Mouse (Mus musculus): ENCODE measurements around the gene Eva1a. TPM values are rescaled to one million over a fixed set of nuclear protein-coding genes. Genes with fewer than 3 reads are reported as not detected.

Gene Eva1a
- polyA plus RNA-seq, 1 experiment from 2014 or later: 5.2 TPM

- no peaks in the 10 kb centered on the region for H3K4me1 ChIP-seq (replicated peaks)
- H3K4me3 ChIP-seq: no peak overlapping the region
- H3K4me2 ChIP-seq: no peak overlapping the region
- WGBS: 64% methylated on average over 8 of the region's 8 CpGs
- no peaks in the 10 kb centered on the region for H3K9me3 ChIP-seq (replicated peaks)
- ATAC-seq (replicated peaks; ENCODE audit: insufficient number of reproducible peaks, insufficient read depth, low FRiP score, low read depth): peak; percentile 77
- no peaks in the 10 kb centered on the region for H3K36me3 ChIP-seq
- peak overlapping the region; percentile 57 for H3K27ac ChIP-seq
- H3K9ac ChIP-seq: no peak overlapping the region
- H3K27me3 ChIP-seq: no peaks in the 10 kb centered on the region
Observed at GRCm38 (mm10) chr6:82066515-82067081, 25.8 kb downstream of the Eva1a start.

- H3K4me1 ChIP-seq (replicated peaks): no peaks in the 10 kb centered on the region
- H3K27me3 ChIP-seq: no peaks in the 10 kb centered on the region
- H3K27ac ChIP-seq: no peak overlapping the region
- no peak for ATAC-seq (replicated peaks; ENCODE audit: insufficient number of reproducible peaks, insufficient read depth, low FRiP score, low read depth)
- H3K9me3 ChIP-seq (replicated peaks): no peaks in the 10 kb centered on the region
- no peak overlapping the region for H3K4me2 ChIP-seq
- WGBS: 77% methylated on average over 6 of the region's 6 CpGs
- no peak overlapping the region for H3K4me3 ChIP-seq
- 0 out of 2 replicates have a peak, but pooled peaks cover 4% of the 10 kb centered on the region for H3K36me3 ChIP-seq
- no peak overlapping the region for H3K9ac ChIP-seq
Observed at GRCm38 (mm10) chr6:82070459-82070858, 29.6 kb downstream of the Eva1a start.

DNA sequence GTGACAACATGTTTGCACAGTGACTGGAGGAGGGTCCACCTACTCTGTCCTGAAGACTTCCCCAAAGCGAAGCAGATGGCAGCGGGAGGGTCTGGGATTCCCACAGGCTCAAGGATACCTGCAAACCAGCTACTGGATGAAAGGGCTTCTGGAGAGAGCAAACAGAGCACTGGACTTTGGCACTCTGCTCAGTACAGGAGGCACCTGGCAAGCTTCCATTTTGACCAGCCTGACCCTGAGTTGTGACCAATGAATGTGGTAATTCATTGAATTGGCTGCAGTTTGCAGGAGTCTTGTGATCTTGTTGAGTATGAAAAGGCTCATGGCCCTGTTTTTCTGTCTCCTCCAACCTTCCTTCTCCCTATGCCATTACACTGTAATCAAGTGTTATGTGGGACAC is 32.2 kb downstream of the Eva1a start:
- Histone ChIP-seq H3K4me3 (no peak overlapping the region), H3K9ac (no peak overlapping the region), H3K9me3 (replicated peaks) (no peaks in the 10 kb centered on the region), H3K27ac (no peak overlapping the region), H3K4me1 (replicated peaks) (no peaks in the 10 kb centered on the region), H3K27me3 (no peaks in the 10 kb centered on the region), H3K36me3 (0 out of 2 replicates have a peak, but pooled peaks cover 4% of the 10 kb centered on the region), H3K4me2 (no peak overlapping the region)
- ATAC-seq (replicated peaks; ENCODE audit: insufficient number of reproducible peaks, insufficient read depth, low FRiP score, low read depth): no peak
- WGBS: 92% methylated on average over 2 of the region's 2 CpGs

DNA sequence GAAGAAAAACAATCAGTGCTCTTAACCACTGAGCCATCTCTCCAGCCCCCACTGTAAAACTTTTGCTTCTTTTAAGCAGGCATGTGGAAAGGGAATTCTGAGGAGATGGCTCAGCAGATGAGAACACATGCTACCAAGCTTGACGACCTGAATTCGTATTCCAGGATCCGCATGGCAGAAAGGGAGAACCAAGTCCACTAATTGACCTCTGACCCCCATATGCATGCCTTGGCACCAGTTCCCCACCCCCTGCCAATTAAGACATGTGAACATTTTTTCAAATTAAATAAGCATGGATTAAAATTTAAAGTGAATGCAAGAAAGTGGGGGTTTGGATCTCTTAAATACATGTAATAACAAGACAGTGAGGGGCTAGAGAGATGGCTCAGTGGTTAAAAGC is 32.7 kb downstream of the Eva1a start:
- no peak for ATAC-seq (replicated peaks; ENCODE audit: insufficient number of reproducible peaks, insufficient read depth, low FRiP score, low read depth)
- Histone ChIP-seq H3K27me3 (no peaks in the 10 kb centered on the region), H3K9me3 (replicated peaks) (no peaks in the 10 kb centered on the region), H3K4me2 (no peak overlapping the region), H3K27ac (no peak overlapping the region), H3K4me3 (no peak overlapping the region), H3K4me1 (replicated peaks) (no peaks in the 10 kb centered on the region), H3K36me3 (0 out of 2 replicates have a peak, but pooled peaks cover 4% of the 10 kb centered on the region), H3K9ac (no peak overlapping the region)
- WGBS: 88% methylated on average over 3 of the region's 3 CpGs

GRCm38 (mm10) chr6:82076364-82076763 is 35.5 kb downstream of the Eva1a start:
- no peak overlapping the region for H3K4me2 ChIP-seq
- WGBS: 84% methylated on average over 4 of the region's 4 CpGs
- no peaks in the 10 kb centered on the region for H3K27me3 ChIP-seq
- H3K9me3 ChIP-seq (replicated peaks): no peaks in the 10 kb centered on the region
- no peaks in the 10 kb centered on the region for H3K4me1 ChIP-seq (replicated peaks)
- H3K27ac ChIP-seq: no peak overlapping the region
- no peak overlapping the region for H3K4me3 ChIP-seq
- 0 out of 2 replicates have a peak, but pooled peaks cover 4% of the 10 kb centered on the region for H3K36me3 ChIP-seq
- no peak overlapping the region for H3K9ac ChIP-seq
- ATAC-seq (replicated peaks; ENCODE audit: insufficient number of reproducible peaks, insufficient read depth, low FRiP score, low read depth): no peak

DNA sequence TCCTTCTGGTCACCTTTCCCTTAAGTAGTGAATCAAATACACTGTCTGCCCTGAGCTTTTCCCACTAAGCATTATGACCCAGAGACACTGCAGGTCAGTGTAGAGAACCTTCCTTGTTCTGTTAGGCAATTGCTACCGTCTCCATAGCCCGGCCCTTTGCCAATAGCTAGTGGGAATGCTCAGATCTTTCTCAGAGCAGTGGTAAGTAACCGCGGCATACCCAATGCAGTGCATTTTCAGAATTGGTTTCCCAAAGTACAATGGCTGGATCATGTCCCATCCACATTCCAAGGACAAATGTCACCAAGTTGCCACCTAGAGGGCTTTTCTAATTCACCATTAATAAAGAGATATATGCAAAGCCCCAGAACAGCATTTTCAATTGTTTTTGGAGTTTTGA is 38.0 kb downstream of the Eva1a start:
- Histone ChIP-seq H3K9ac (no peak overlapping the region), H3K4me3 (no peak overlapping the region), H3K27me3 (no peaks in the 10 kb centered on the region), H3K9me3 (replicated peaks) (no peaks in the 10 kb centered on the region), H3K27ac (no peak overlapping the region), H3K36me3 (0 out of 2 replicates have a peak, but pooled peaks cover 4% of the 10 kb centered on the region), H3K4me1 (replicated peaks) (no peaks in the 10 kb centered on the region), H3K4me2 (no peak overlapping the region)
- WGBS: 88% methylated on average over 4 of the region's 4 CpGs
- no peak for ATAC-seq (replicated peaks; ENCODE audit: insufficient number of reproducible peaks, insufficient read depth, low FRiP score, low read depth)

GRCm38 (mm10) chr6:82083655-82084054 is 42.8 kb downstream of the Eva1a start:
- 61% methylated on average over 6 of the region's 6 CpGs for WGBS
- ATAC-seq (replicated peaks; ENCODE audit: insufficient number of reproducible peaks, insufficient read depth, low FRiP score, low read depth): no peak
- Histone ChIP-seq H3K4me1 (replicated peaks) (no peaks in the 10 kb centered on the region), H3K4me2 (no peak overlapping the region), H3K9ac (no peak overlapping the region), H3K9me3 (replicated peaks) (no peaks in the 10 kb centered on the region), H3K4me3 (no peak overlapping the region), H3K36me3 (no peaks in the 10 kb centered on the region), H3K27ac (peak overlapping the region; percentile 61), H3K27me3 (no peaks in the 10 kb centered on the region)

DNA sequence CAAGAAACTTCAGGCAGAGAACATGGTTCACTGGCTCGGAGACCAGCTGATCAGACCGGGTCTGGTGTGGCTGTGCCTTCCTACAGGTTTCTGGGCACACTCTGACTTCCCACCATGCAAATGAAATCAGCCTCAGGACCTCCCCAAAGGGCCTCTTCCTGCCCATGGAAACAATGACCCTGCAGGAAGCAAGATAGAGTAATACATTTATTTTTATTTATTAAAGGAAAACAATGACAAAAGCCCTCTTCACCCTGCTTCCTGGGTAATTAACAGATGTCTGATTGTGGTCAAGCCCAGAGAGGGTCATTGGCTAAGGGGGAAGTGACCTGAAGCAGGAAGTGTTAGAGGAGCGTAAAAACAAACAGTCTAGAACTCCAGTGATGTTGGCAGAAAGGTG is 43.4 kb downstream of the Eva1a start:
- Histone ChIP-seq H3K4me3 (no peak overlapping the region), H3K27me3 (no peaks in the 10 kb centered on the region), H3K9me3 (replicated peaks) (no peaks in the 10 kb centered on the region), H3K36me3 (no peaks in the 10 kb centered on the region), H3K4me2 (no peak overlapping the region), H3K4me1 (replicated peaks) (no peaks in the 10 kb centered on the region), H3K27ac (peak overlapping the region; percentile 61), H3K9ac (no peak overlapping the region)
- 57% methylated on average over 3 of the region's 3 CpGs for WGBS
- ATAC-seq (replicated peaks; ENCODE audit: insufficient number of reproducible peaks, insufficient read depth, low FRiP score, low read depth): peak; percentile 77; the same call in 1 of the 2 replicates

- H3K27me3 ChIP-seq: no peaks in the 10 kb centered on the region
- H3K4me1 ChIP-seq (replicated peaks): no peaks in the 10 kb centered on the region
- no peaks in the 10 kb centered on the region for H3K36me3 ChIP-seq
- H3K4me2 ChIP-seq: no peak overlapping the region
- H3K4me3 ChIP-seq: no peak overlapping the region
- WGBS: 69% methylated on average over 8 of the region's 8 CpGs
- H3K9ac ChIP-seq: no peak overlapping the region
- 0 out of 2 replicates have a peak, but pooled peaks have one; percentile 32 for ATAC-seq (replicated peaks; ENCODE audit: insufficient number of reproducible peaks, insufficient read depth, low FRiP score, low read depth)
- H3K9me3 ChIP-seq (replicated peaks): no peaks in the 10 kb centered on the region
- H3K27ac ChIP-seq: no peak overlapping the region
Observed at GRCm38 (mm10) chr6:82085313-82085908, 44.6 kb downstream of the Eva1a start.

DNA sequence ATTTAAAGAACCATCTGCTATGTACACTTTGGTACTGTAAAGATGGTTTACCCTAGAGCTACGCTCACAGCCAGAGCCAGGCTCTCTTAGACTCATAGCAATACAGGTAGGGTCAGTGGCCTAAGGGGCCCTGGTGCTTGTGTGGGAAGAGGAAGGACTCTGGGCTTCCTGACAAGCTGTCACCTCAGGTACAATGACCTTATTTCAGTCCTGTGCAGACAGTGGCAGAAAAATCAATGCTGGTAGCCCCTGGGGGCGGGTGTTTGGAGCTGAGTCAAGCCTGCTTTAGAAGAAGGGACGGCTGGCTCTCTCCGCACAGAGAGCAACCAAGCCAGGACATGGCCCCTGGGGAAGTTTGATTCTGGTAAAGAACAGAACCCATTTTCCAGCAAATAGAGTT is 47.3 kb downstream of the Eva1a start:
- Histone ChIP-seq H3K27ac (no peak overlapping the region), H3K27me3 (peaks cover 9% of the 10 kb centered on the region; the same call in 1 of the 2 replicates), H3K4me2 (no peak overlapping the region), H3K36me3 (no peaks in the 10 kb centered on the region), H3K9ac (no peak overlapping the region), H3K9me3 (replicated peaks) (no peaks in the 10 kb centered on the region), H3K4me3 (no peak overlapping the region), H3K4me1 (replicated peaks) (peaks cover 7% of the 10 kb centered on the region)
- 71% methylated on average over 4 of the region's 4 CpGs for WGBS
- no peak for ATAC-seq (replicated peaks; ENCODE audit: insufficient number of reproducible peaks, insufficient read depth, low FRiP score, low read depth)

DNA sequence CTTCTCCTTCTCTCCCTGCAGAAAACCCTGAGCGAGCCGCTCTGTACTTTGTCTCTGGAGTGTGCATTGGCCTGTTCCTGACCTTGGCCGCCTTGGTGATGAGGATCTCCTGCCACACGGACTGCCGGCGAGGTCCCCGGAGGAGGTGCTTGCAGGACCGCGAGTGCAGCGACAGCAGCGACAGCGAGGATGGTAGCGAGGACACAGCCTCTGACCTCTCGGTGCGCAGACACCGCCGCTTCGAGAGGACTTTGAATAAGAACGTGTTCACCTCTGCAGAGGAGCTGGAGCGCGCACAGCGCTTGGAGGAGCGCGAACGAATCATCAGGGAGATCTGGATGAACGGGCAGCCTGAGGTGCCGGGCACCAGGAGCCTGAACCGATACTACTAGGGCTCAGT is 50.9 kb downstream of the Eva1a start:
- Histone ChIP-seq H3K27me3 (peaks cover 12% of the 10 kb centered on the region; the same call in 1 of the 2 replicates), H3K4me1 (replicated peaks) (peaks cover 7% of the 10 kb centered on the region), H3K4me3 (peak overlapping the region; percentile 33), H3K27ac (no peak overlapping the region), H3K36me3 (no peaks in the 10 kb centered on the region), H3K9ac (no peak overlapping the region), H3K4me2 (peak overlapping the region; percentile 62), H3K9me3 (replicated peaks) (no peaks in the 10 kb centered on the region)
- ATAC-seq (replicated peaks; ENCODE audit: insufficient number of reproducible peaks, insufficient read depth, low FRiP score, low read depth): no peak
- 9% methylated on average over 28 of the region's 28 CpGs for WGBS

DNA sequence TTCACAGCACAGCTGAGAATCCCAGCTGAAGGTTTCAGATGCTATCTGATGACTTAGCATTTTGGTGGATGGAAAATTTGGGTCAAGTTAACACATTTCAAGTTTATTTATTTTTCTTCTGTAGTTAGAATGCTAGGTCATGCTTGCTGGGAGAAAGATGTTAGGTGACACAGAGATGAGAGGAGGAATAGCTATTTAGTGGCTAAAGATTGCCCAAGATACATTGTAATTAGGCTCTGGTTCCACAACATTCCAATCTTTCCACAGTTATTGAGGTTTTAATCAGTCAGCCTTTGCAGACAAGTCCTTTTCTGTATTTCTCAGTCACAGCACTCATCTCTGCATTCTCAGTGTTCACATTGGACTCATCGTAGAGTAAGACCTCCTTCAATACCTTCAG is 56.9 kb downstream of the Eva1a start:
- Histone ChIP-seq H3K27me3 (0 out of 2 replicates have a peak, but pooled peaks cover 5% of the 10 kb centered on the region), H3K4me3 (no peak overlapping the region), H3K9me3 (replicated peaks) (no peaks in the 10 kb centered on the region), H3K27ac (no peak overlapping the region), H3K4me2 (no peak overlapping the region), H3K4me1 (replicated peaks) (no peaks in the 10 kb centered on the region), H3K9ac (no peak overlapping the region), H3K36me3 (no peaks in the 10 kb centered on the region)
- 70% methylated on average over 1 of the region's 1 CpGs for WGBS
- ATAC-seq (replicated peaks; ENCODE audit: insufficient number of reproducible peaks, insufficient read depth, low FRiP score, low read depth): no peak
